Mouse (Mus musculus): ENCODE measurements at regions not wholly inside any gene's neighbourhood (a gene's known extent, or its start where the extent isn't known, plus 50 kb on each side); places are given as distances from the start of the nearest gene placed in this dataset.
"Not testable (repeated sequence)": the region's sequence is repeated elsewhere in the genome, so short reads cannot be mapped to it uniquely, and the experiment has no call there.

GRCm38 (mm10) chr6:140221653-140222272 is 180.5 kb upstream of the Plcz1 start:
- Histone ChIP-seq H3K4me3 (ENCODE audit: insufficient read depth, low read depth, low read length) (no peak overlapping the region), H3K4me1 (ENCODE audit: control insufficient read depth, insufficient read depth, insufficient read length, low read length) (no peaks in the 10 kb centered on the region), H3K27ac (replicated peaks; ENCODE audit: low read depth, low read length) (no peak overlapping the region)

DNA sequence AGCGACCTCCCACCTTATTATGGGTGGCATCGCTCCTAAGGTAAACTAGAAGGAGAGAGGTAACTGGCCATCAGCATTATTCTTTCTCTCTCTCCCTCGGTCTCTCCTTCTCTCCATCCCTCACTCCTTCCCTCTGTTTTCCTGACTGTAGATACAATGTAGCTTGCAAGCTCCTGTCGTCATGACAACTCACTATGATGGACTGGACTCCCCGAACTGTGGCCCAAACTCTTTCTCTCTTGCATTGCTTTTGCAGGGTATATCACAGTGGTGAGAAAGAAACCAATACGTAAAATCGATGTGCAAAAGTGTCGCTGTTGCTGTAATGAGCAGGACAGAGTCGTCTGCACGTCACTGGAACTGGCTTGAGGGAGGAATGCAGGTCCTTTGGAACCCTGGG is 177.5 kb upstream of the Plcz1 start:
- Histone ChIP-seq H3K4me3 (ENCODE audit: insufficient read depth, low read depth, low read length) (no peak overlapping the region), H3K4me1 (ENCODE audit: control insufficient read depth, insufficient read depth, insufficient read length, low read length) (no peaks in the 10 kb centered on the region), H3K27ac (replicated peaks; ENCODE audit: low read depth, low read length) (no peak overlapping the region)

GRCm38 (mm10) chr6:140212403-140212802 is 171.1 kb upstream of the Plcz1 start:
- no peak overlapping the region for H3K27ac ChIP-seq (replicated peaks; ENCODE audit: low read depth, low read length)
- no peak overlapping the region for H3K4me3 ChIP-seq (ENCODE audit: insufficient read depth, low read depth, low read length)

GRCm38 (mm10) chr6:140210141-140210540 is 168.9 kb upstream of the Plcz1 start:
- Histone ChIP-seq H3K27ac (replicated peaks; ENCODE audit: low read depth, low read length) (no peak overlapping the region), H3K4me1 (ENCODE audit: control insufficient read depth, insufficient read depth, insufficient read length, low read length) (no peaks in the 10 kb centered on the region)

More at GRCm38 (mm10) chr6:140212403-140212802, 171.1 kb upstream of the Plcz1 start:
- no peaks in the 10 kb centered on the region for H3K4me1 ChIP-seq (ENCODE audit: control insufficient read depth, insufficient read depth, insufficient read length, low read length)

DNA sequence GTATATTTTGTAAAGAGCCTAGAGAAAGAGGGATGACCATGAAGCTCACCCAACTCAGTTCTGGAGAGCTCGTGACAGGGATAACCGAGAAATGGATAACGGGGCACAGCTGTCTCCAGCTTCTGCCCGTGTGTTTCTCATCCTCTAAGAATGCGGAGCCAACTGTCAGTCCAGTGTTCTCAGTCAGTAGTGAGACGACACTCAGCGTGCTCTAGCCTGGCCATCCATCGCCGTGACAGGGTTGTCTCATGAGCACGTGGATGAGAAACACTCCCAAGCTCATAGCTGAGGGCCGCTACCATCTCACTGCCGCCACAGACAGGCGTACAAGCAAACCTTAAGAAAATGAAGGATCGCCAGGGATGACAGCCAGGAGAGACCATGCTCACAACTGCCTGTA is 167.8 kb upstream of the Plcz1 start:
- no peak overlapping the region for H3K27ac ChIP-seq (replicated peaks; ENCODE audit: low read depth, low read length)

More at GRCm38 (mm10) chr6:140210141-140210540, 168.9 kb upstream of the Plcz1 start:
- no peak overlapping the region for H3K4me3 ChIP-seq (ENCODE audit: insufficient read depth, low read depth, low read length)

GRCm38 (mm10) chr6:140208375-140208774 is 167.1 kb upstream of the Plcz1 start:
- no peak overlapping the region for H3K4me3 ChIP-seq (ENCODE audit: insufficient read depth, low read depth, low read length)
- no peak overlapping the region for H3K27ac ChIP-seq (replicated peaks; ENCODE audit: low read depth, low read length)

More for the DNA sequence above, 167.8 kb upstream of the Plcz1 start:
- no peaks in the 10 kb centered on the region for H3K4me1 ChIP-seq (ENCODE audit: control insufficient read depth, insufficient read depth, insufficient read length, low read length)
- H3K4me3 ChIP-seq (ENCODE audit: insufficient read depth, low read depth, low read length): no peak overlapping the region

DNA sequence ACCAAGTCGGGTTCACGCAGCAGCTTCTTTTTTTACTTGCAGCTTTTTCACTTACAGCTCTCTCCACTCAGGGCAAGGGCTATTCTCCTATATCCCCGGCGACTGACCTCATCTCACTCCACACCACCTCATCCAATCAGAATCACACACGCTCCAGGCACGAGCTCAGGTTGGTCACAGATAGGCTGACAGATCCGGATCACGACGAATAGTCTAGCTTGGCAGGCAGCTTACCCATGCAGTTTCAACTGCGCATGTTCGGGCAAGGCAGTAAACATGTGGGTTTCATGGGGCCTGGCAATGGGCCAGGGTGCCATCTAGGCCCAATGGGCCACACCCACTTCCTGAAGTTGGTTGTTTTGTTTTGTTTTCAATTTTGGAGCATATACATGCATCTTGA is 165.4 kb upstream of the Plcz1 start:
- not testable (repeated sequence) for H3K4me1 ChIP-seq (ENCODE audit: control insufficient read depth, insufficient read depth, insufficient read length, low read length); H3K4me3 ChIP-seq (ENCODE audit: insufficient read depth, low read depth, low read length); H3K27ac ChIP-seq (replicated peaks; ENCODE audit: low read depth, low read length)

More at GRCm38 (mm10) chr6:140208375-140208774, 167.1 kb upstream of the Plcz1 start:
- no peaks in the 10 kb centered on the region for H3K4me1 ChIP-seq (ENCODE audit: control insufficient read depth, insufficient read depth, insufficient read length, low read length)

DNA sequence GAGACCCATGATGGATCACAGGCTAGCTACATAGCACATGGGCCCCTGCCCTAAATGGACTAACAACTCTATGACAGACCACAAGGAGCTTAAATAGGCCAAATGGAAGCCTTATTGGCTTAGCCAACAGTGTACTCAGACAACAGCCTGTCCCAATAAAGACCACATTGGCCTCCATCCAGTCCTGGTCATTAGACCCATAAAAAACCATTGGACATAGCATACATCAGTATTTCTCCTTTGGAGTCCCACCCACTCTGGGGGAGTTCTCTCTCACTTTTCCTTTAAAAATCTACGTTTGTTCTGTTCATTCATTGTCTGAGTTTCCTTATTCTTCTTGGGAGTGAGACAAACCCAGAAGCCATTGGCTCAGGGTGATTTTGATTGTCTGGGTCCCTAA is 160.1 kb upstream of the Plcz1 start:
- H3K4me3 ChIP-seq (ENCODE audit: insufficient read depth, low read depth, low read length): no peak overlapping the region
- no peak overlapping the region for H3K27ac ChIP-seq (replicated peaks; ENCODE audit: low read depth, low read length)
- H3K4me1 ChIP-seq (ENCODE audit: control insufficient read depth, insufficient read depth, insufficient read length, low read length): no peaks in the 10 kb centered on the region

DNA sequence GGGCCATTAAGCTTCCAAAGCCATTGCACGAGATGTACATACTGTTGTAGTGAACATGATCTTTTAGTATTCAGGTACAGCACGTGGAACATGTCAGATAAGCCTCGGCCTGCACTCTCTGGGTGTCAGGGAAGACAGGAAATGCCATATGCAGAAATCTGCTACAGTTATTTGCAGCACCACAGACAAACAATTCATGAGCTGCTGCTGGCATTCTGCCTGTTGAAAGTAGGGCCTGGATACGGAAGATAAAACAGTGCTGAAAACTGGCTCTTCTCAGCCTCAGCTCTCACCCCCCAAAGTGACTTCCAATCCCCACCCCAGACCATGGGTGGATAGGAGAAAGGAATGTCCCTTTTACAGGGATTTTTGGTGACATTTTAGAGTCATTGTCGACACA is 159.1 kb upstream of the Plcz1 start:
- H3K27ac ChIP-seq (replicated peaks; ENCODE audit: low read depth, low read length): no peak overlapping the region
- no peaks in the 10 kb centered on the region for H3K4me1 ChIP-seq (ENCODE audit: control insufficient read depth, insufficient read depth, insufficient read length, low read length)
- H3K4me3 ChIP-seq (ENCODE audit: insufficient read depth, low read depth, low read length): no peak overlapping the region

DNA sequence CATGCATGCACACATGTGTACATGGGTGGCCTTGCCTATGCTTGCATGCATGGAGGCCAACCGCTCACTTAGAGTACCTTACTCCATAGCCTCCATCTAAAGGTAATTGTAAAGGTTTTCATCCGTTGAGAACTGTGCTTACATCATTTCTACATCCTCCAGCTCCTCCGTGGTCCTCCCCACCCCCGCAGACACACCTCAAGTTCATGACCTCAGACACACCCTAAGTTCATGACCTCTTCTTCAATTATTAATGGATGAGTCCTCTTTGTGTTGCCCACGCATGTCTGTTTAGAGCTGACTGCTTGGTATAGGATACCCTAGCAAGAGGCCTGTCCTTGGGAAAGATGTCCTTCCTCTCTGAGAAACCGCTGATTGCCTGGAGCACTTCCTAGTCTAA is 156.8 kb upstream of the Plcz1 start:
- H3K4me3 ChIP-seq (ENCODE audit: insufficient read depth, low read depth, low read length): no peak overlapping the region
- H3K4me1 ChIP-seq (ENCODE audit: control insufficient read depth, insufficient read depth, insufficient read length, low read length): no peaks in the 10 kb centered on the region
- no peak overlapping the region for H3K27ac ChIP-seq (replicated peaks; ENCODE audit: low read depth, low read length)

GRCm38 (mm10) chr6:140197113-140197675 is 155.9 kb upstream of the Plcz1 start:
- no peaks in the 10 kb centered on the region for H3K4me1 ChIP-seq (ENCODE audit: control insufficient read depth, insufficient read depth, insufficient read length, low read length)
- 0 out of 2 replicates have a peak overlapping the region, but pooled peaks have one; percentile 21 for H3K27ac ChIP-seq (replicated peaks; ENCODE audit: low read depth, low read length)
- H3K4me3 ChIP-seq (ENCODE audit: insufficient read depth, low read depth, low read length): no peak overlapping the region

- no peak overlapping the region for H3K4me3 ChIP-seq (ENCODE audit: insufficient read depth, low read depth, low read length)
- H3K27ac ChIP-seq (replicated peaks; ENCODE audit: low read depth, low read length): no peak overlapping the region
- no peaks in the 10 kb centered on the region for H3K4me1 ChIP-seq (ENCODE audit: control insufficient read depth, insufficient read depth, insufficient read length, low read length)
Measured at GRCm38 (mm10) chr6:140194276-140194675, 153.0 kb upstream of the Plcz1 start.

DNA sequence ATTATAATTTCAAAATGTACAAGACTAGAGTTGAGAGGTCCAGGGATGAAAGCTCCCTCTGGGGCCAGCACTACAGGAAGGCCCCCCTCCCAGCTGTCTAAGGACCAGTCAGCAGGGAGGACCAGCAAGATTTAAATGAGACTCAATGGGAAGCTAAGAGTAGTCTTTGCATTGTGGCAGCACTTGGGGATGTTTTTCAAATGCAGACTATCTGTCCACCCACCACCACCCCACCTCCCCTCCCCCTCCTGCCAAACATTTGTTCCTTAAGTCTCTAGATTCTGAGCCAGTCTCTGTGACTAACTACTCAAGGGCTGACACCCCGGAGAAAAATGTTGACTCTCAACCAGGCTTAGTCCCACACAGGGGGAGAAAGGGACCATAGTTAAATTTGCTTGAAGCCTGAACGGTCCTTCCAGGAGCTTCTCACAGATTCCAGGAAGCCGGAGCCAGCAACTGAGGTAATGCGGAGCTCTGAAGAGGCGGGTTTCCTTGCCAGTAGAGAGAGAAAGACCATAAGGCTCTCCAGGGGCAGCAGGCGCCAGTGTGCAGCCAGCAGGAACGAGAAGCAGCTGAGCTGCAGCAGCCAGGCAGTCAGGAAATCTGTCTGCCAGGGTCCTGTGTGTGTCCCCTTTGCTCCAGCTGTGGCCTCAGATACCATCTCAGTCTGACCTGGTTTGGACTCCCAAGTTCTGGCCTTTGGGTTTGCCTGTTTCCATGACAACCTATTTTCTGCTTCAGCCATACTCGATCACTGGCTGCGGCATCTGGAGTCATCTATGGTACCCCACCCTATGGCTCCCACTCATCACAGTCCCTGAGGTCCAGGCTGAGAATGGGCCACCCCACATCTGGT is 152.1 kb upstream of the Plcz1 start:
- H3K4me1 ChIP-seq (ENCODE audit: control insufficient read depth, insufficient read depth, insufficient read length, low read length): no peaks in the 10 kb centered on the region
- no peak overlapping the region for H3K27ac ChIP-seq (replicated peaks; ENCODE audit: low read depth, low read length)
- H3K4me3 ChIP-seq (ENCODE audit: insufficient read depth, low read depth, low read length): no peak overlapping the region

DNA sequence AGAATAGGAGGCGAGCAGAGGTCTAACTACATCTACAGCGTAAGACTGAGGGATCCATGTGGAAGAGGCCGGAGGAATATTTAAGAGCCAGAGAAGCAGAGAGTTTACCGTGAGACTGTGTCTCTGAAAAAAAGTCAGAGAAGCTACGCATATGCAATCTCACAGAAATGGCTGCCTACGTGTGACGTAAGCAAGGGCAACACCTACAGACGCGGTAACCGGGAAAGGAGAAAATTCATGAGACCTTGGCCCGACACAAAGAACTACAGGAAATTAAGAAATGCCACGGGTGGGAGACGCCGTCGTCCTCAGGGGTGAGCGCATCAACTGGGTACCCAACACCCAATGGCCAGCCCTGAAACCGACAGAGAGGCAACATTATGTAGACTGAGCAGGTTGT is 151.3 kb upstream of the Plcz1 start:
- no peaks in the 10 kb centered on the region for H3K4me1 ChIP-seq (ENCODE audit: control insufficient read depth, insufficient read depth, insufficient read length, low read length)
- no peak overlapping the region for H3K27ac ChIP-seq (replicated peaks; ENCODE audit: low read depth, low read length)
- no peak overlapping the region for H3K4me3 ChIP-seq (ENCODE audit: insufficient read depth, low read depth, low read length)

DNA sequence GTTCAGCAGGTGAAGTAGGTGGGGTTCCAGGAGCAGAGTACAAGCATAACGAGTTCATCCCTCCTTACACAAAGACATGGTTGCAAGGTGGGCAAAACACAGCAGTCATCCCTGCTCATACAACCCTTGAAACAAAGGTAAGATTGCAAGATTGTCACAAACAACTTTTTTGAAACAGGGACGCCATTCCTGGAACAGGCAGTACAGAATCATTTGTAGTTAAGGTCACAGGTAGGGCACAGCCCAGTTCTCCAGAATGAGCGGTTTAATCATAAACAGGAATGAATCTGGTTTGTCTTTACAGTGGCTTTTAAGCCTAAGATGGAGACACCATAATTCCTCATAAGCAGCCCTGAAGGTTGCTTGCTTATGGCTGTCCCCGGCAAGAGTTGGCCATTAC is 150.1 kb upstream of the Plcz1 start:
- Histone ChIP-seq H3K27ac (replicated peaks; ENCODE audit: low read depth, low read length) (no peak overlapping the region), H3K4me3 (ENCODE audit: insufficient read depth, low read depth, low read length) (no peak overlapping the region), H3K4me1 (ENCODE audit: control insufficient read depth, insufficient read depth, insufficient read length, low read length) (no peaks in the 10 kb centered on the region)
